Mouse (Mus musculus) embryonic facial prominence, embryonic 12.5 days (tissue): ENCODE data around the gene Mrpl2. TPM values are rescaled to one million over a fixed set of nuclear protein-coding genes. Genes with fewer than 3 reads are reported as not detected.

ENCODE experiments used
- ATAC-seq: fragments of 200-750 bp; cut with Nextera tagmentation; 2 replicates; pipeline ENCODE4 v1.8.0; 2017; ENCODE audit not compliant: insufficient number of reproducible peaks, insufficient read depth, low FRiP score, low TSS enrichment
- H3K27ac ChIP-seq: fragments of 300-500 bp; sonication (generic); 2 replicates; pipeline ENCODE4 v1.5.1; 2016; ENCODE audit warnings: mild to moderate bottlenecking
- H3K27me3 ChIP-seq: fragments of 300-500 bp; sonication (generic); 2 replicates; pipeline ENCODE4 v1.6.1; 2016; ENCODE audit warnings: mild to moderate bottlenecking, moderate library complexity
- H3K36me3 ChIP-seq: fragments of 300-500 bp; sonication (generic); 2 replicates; pipeline ENCODE4 v1.6.1; 2016; ENCODE audit warnings: mild to moderate bottlenecking
- H3K4me1 ChIP-seq: fragments of 300-500 bp; sonication (generic); 2 replicates; pipeline ENCODE4 v1.6.1; 2016
- H3K4me2 ChIP-seq: fragments of 300-500 bp; sonication (generic); replicated peaks from 2 replicates; pipeline ENCODE4 v1.6.1; 2016; ENCODE audit warnings: mild to moderate bottlenecking, moderate library complexity
- H3K4me3 ChIP-seq: fragments of 300-500 bp; sonication (generic); 2 replicates; pipeline ENCODE4 v1.5.1; 2016; ENCODE audit warnings: mild to moderate bottlenecking
- H3K9ac ChIP-seq: fragments of 300-500 bp; sonication (generic); 2 replicates; pipeline ENCODE4 v1.6.1; 2016; ENCODE audit warnings: mild to moderate bottlenecking, moderate library complexity
- H3K9me3 ChIP-seq: fragments of 300-500 bp; sonication (generic); 2 replicates; pipeline ENCODE4 v1.6.1; 2016; ENCODE audit warnings: mild to moderate bottlenecking, moderate library complexity
- WGBS: fragments of 180-500 bp; shearing (Covaris S2); methylation state at CpG from one replicate; pipeline ENCODE4 v1.1.7; 2016; 5-methylcytosine and 5-hydroxymethylcytosine counted together
- polyA plus RNA-seq: library from polyadenylated mRNA; unstranded; fragments of >200 nt; fragmentation: Nextera tagmentation; extraction: Ambion mirVana; gene quantifications from 2 replicates; pipeline ENCODE4 v1.2.1, GENCODE M21; 2016

The Mrpl2 gene
- polyA plus RNA-seq, 1 experiment from 2014 or later: 102 TPM

GRCm38 (mm10) chr17:46694517-46695063 is 48.6 kb downstream of the Mrpl2 start:
- H3K4me3 ChIP-seq: no peak overlapping the region
- no peak for ATAC-seq
- H3K4me2 ChIP-seq: no peak overlapping the region
- H3K9me3 ChIP-seq: no peaks in the 10 kb centered on the region
- H3K36me3 ChIP-seq: peaks cover 47% of the 10 kb centered on the region
- no peaks in the 10 kb centered on the region for H3K27me3 ChIP-seq
- H3K27ac ChIP-seq: no peak overlapping the region
- 97% methylated on average over 1 of the region's 1 CpGs for WGBS
- no peak overlapping the region for H3K9ac ChIP-seq
- no peaks in the 10 kb centered on the region for H3K4me1 ChIP-seq

GRCm38 (mm10) chr17:46698515-46698914 is 52.5 kb downstream of the Mrpl2 start:
- H3K36me3 ChIP-seq: peaks cover 41% of the 10 kb centered on the region

GRCm38 (mm10) chr17:46699245-46699644 is 53.2 kb downstream of the Mrpl2 start:
- no peak for ATAC-seq
- no peak overlapping the region for H3K4me2 ChIP-seq
- H3K36me3 ChIP-seq: peaks cover 38% of the 10 kb centered on the region
- no peak overlapping the region for H3K9ac ChIP-seq
- H3K4me3 ChIP-seq: no peak overlapping the region
- H3K4me1 ChIP-seq: peaks cover 24% of the 10 kb centered on the region
- whole genome bisulfite sequencing: 82% methylated on average over 5 of the region's 5 CpGs
- no peaks in the 10 kb centered on the region for H3K27me3 ChIP-seq
- no peak overlapping the region for H3K27ac ChIP-seq
- H3K9me3 ChIP-seq: no peaks in the 10 kb centered on the region

More at GRCm38 (mm10) chr17:46698515-46698914, 52.5 kb downstream of the Mrpl2 start:
- no peaks in the 10 kb centered on the region for H3K9me3 ChIP-seq
- WGBS: 88% methylated on average over 6 of the region's 6 CpGs
- no peak overlapping the region for H3K4me3 ChIP-seq
- peaks cover 17% of the 10 kb centered on the region for H3K4me1 ChIP-seq
- no peaks in the 10 kb centered on the region for H3K27me3 ChIP-seq
- no peak overlapping the region for H3K9ac ChIP-seq
- ATAC-seq: no peak
- H3K4me2 ChIP-seq: no peak overlapping the region
- no peak overlapping the region for H3K27ac ChIP-seq

Other genes starting within 250 kb of the Mrpl2 start
- gene Crip3, start 217.3 kb upstream of the Mrpl2 start, polyA plus RNA-seq: 1.0 and 1.2 TPM in 2 replicates
- gene Slc22a7, start 207.8 kb upstream of the Mrpl2 start, polyA plus RNA-seq: not detected in 2 replicates
- gene Ttbk1, start 158.6 kb upstream of the Mrpl2 start, polyA plus RNA-seq: 0.88 and 1.3 TPM in 2 replicates
- gene Dnph1, start 149.5 kb upstream of the Mrpl2 start, polyA plus RNA-seq: 58.2 and 63.4 TPM in 2 replicates
- 12.4 and 13.4 TPM in 2 replicates for gene Cul9, start 99.8 kb upstream of the Mrpl2 start, polyA plus RNA-seq
- 10.5 and 12.0 TPM in 2 replicates for gene Srf, start 90.1 kb upstream of the Mrpl2 start, polyA plus RNA-seq
- gene Ptk7, start 16.7 kb upstream of the Mrpl2 start, polyA plus RNA-seq: 130 and 134 TPM in 2 replicates
- 28.5 and 29.8 TPM in 2 replicates for gene Klc4, start 207 bp upstream of the Mrpl2 start, polyA plus RNA-seq
- gene Cul7, start 4.1 kb downstream of the Mrpl2 start, polyA plus RNA-seq: 57.3 and 61.1 TPM in 2 replicates
- 62.6 and 67.6 TPM in 2 replicates for gene Rrp36, start 28.1 kb downstream of the Mrpl2 start, polyA plus RNA-seq
- gene Mea1, start 32.6 kb downstream of the Mrpl2 start, polyA plus RNA-seq: 170 and 174 TPM in 2 replicates
- gene Klhdc3, start 34.7 kb downstream of the Mrpl2 start, polyA plus RNA-seq: 134 and 137 TPM in 2 replicates
- 110 and 111 TPM in 2 replicates for gene Ppp2r5d, start 58.9 kb downstream of the Mrpl2 start, polyA plus RNA-seq
- 43.0 and 45.1 TPM in 2 replicates for gene Pex6, start 65.2 kb downstream of the Mrpl2 start, polyA plus RNA-seq
- gene Gnmt, start 82.9 kb downstream of the Mrpl2 start, polyA plus RNA-seq: 0.69 and 0.74 TPM in 2 replicates
- gene Cnpy3, start 106.0 kb downstream of the Mrpl2 start, polyA plus RNA-seq: 61.2 and 63.1 TPM in 2 replicates
- gene Ptcra, start 117.5 kb downstream of the Mrpl2 start, polyA plus RNA-seq: 0.41 and 0.47 TPM in 2 replicates
- gene 2310039H08Rik, start 126.4 kb downstream of the Mrpl2 start, polyA plus RNA-seq: 54.8 and 59.5 TPM in 2 replicates
- 180 and 184 TPM in 2 replicates for gene Rpl7l1, start 136.4 kb downstream of the Mrpl2 start, polyA plus RNA-seq
- 4.6 and 5.5 TPM in 2 replicates for gene Bicral, start 212.3 kb downstream of the Mrpl2 start, polyA plus RNA-seq
- 80.2 and 83.7 TPM in 2 replicates for gene Tbcc, start 244.5 kb downstream of the Mrpl2 start, polyA plus RNA-seq